Mouse (Mus musculus) midbrain, embryonic 10.5 days (tissue): ENCODE measurements around the gene AC153137.1. TPM values are rescaled to one million over a fixed set of nuclear protein-coding genes. Genes with fewer than 3 reads are reported as not detected.

ENCODE experiments used
- DNase-seq: peaks from one replicate; pipeline ENCODE4 v3.0.0-alpha.2; 2017; ENCODE audit warnings: low spot score
- H3K27ac ChIP-seq: fragments of 300-500 bp; sonication (generic); replicated peaks from 2 replicates; pipeline ENCODE4 v1.5.1; 2016; ENCODE audit warnings: mild to moderate bottlenecking
- H3K27me3 ChIP-seq: fragments of 300-500 bp; sonication (generic); 2 replicates; pipeline ENCODE4 v1.6.1; 2016; ENCODE audit warnings: low read depth, mild to moderate bottlenecking; ENCODE audit not compliant: poor library complexity, severe bottlenecking
- H3K36me3 ChIP-seq: fragments of 300-500 bp; sonication (generic); 2 replicates; pipeline ENCODE4 v1.6.1; 2016; ENCODE audit warnings: mild to moderate bottlenecking, moderate library complexity
- H3K4me1 ChIP-seq: fragments of 300-500 bp; sonication (generic); 2 replicates; pipeline ENCODE4 v1.6.1; 2016
- H3K4me3 ChIP-seq: fragments of 300-500 bp; sonication (generic); 2 replicates; pipeline ENCODE4 v1.5.1; 2016; ENCODE audit warnings: mild to moderate bottlenecking, moderate library complexity
- H3K9me3 ChIP-seq: fragments of 300-500 bp; sonication (generic); replicated peaks from 2 replicates; pipeline ENCODE4 v1.6.1; 2016; ENCODE audit warnings: mild to moderate bottlenecking
- WGBS: fragments of 180-500 bp; shearing (Covaris S2); methylation state at CpG from one replicate; pipeline ENCODE4 v1.1.7; 2016; 5-methylcytosine and 5-hydroxymethylcytosine counted together
- polyA plus RNA-seq: library from polyadenylated mRNA; unstranded; fragments of >200 nt; fragmentation: Nextera tagmentation; extraction: Ambion mirVana; gene quantifications from 2 replicates; pipeline ENCODE4 v1.2.1, GENCODE M21; 2016

Gene AC153137.1
- polyA plus RNA-seq, 1 experiment from 2014 or later = not detected

GRCm38 (mm10) chr1:30940571-30940970 lies 37.2 kb downstream of the AC153137.1 start:
- no peaks in the 10 kb centered on the region for H3K4me1 ChIP-seq
- H3K9me3 ChIP-seq = no peaks in the 10 kb centered on the region
- no peaks in the 10 kb centered on the region for H3K27me3 ChIP-seq
- no peak overlapping the region for H3K27ac ChIP-seq
- H3K4me3 ChIP-seq = no peak overlapping the region
- DNase-seq = no peak
- 86% methylated on average over 3 of the region's 3 CpGs for WGBS
- H3K36me3 ChIP-seq = peaks cover 35% of the 10 kb centered on the region

- WGBS = 82% methylated on average over 7 of the region's 7 CpGs
- Histone ChIP-seq H3K4me1 (no peaks in the 10 kb centered on the region), H3K27me3 (no peaks in the 10 kb centered on the region), H3K27ac (no peak overlapping the region), H3K36me3 (peaks cover 14% of the 10 kb centered on the region), H3K4me3 (no peak overlapping the region), H3K9me3 (no peaks in the 10 kb centered on the region)
- DNase-seq = no peak
Measured at GRCm38 (mm10) chr1:30938392-30938791, 39.4 kb downstream of the AC153137.1 start.

GRCm38 (mm10) chr1:30937396-30937965 lies 40.3 kb downstream of the AC153137.1 start:
- 64% methylated on average over 8 of the region's 8 CpGs for WGBS
- Histone ChIP-seq H3K36me3 (peaks cover 10% of the 10 kb centered on the region), H3K27ac (no peak overlapping the region), H3K4me3 (no peak overlapping the region), H3K27me3 (no peaks in the 10 kb centered on the region), H3K9me3 (no peaks in the 10 kb centered on the region), H3K4me1 (no peaks in the 10 kb centered on the region)
- DNase-seq = no peak

DNA sequence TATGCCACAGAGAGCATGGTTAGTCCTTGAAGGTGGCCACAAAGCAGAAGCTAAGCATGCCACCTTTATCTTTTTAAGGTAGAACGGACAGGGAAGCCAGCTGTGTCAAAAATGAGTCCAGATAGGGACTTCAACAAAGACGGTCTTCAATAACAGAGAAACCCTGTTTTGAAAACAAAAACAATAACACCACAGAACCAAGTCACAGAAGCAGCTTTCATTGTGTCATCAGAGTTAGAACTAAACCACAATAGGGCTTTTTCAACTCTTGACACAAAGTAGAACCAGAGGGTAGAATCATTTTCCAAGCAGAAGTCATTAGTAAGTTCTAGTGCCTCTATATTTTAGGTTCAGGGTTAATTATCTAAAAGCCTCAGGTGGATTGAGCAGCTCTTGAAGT lies 41.3 kb downstream of the AC153137.1 start:
- no peak for DNase-seq
- H3K9me3 ChIP-seq = no peaks in the 10 kb centered on the region
- H3K4me3 ChIP-seq = no peak overlapping the region
- no peaks in the 10 kb centered on the region for H3K4me1 ChIP-seq
- no peak overlapping the region for H3K27ac ChIP-seq
- H3K36me3 ChIP-seq = peaks cover 10% of the 10 kb centered on the region
- H3K27me3 ChIP-seq = no peaks in the 10 kb centered on the region
- WGBS = 86% methylated on average over 2 of the region's 2 CpGs

DNA sequence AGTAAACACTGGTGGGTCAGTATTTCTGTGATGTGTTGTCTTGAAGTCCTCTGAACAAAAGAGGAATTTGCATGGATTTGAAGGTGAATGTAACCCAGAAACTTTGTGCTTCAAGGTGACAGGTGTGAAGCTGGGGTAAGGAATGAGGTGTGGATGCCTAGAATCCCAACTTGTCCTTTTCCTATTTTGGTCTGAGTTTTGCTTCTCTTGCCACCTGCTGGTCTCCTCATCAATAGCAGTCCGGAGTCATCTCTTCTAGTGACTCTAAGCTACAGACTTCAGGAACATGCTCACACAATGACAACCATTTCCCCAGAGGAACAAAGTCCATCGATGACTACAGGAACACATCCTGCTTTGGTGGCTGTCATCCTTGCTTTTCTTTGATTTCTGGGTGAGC lies 46.9 kb downstream of the AC153137.1 start:
- DNase-seq = no peak
- Histone ChIP-seq H3K4me3 (no peak overlapping the region), H3K9me3 (no peaks in the 10 kb centered on the region), H3K27ac (no peak overlapping the region), H3K36me3 (no peaks in the 10 kb centered on the region), H3K27me3 (no peaks in the 10 kb centered on the region), H3K4me1 (no peaks in the 10 kb centered on the region)
- WGBS = 63% methylated on average over 2 of the region's 2 CpGs

DNA sequence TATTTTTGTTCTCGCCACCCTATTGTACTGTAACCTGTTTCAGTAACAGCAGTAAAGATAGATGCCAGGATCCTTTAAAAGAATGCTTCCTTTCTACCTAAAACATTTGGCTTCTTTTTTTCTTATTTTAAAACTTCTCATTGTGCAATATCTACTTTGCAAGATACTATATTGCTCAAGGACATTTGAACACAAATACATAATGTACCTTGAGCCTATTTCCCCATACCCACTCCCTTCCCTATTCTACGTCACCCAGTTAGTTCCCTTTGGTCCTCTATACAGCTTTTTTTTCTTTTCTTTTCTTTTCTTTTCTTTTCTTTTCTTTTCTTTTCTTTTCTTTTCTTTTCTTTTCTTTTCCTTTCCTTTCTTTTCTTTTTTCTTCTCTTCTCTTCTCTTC lies 47.6 kb downstream of the AC153137.1 start:
- Histone ChIP-seq H3K4me1 (no peaks in the 10 kb centered on the region), H3K36me3 (no peaks in the 10 kb centered on the region), H3K4me3 (no peak overlapping the region), H3K27ac (no peak overlapping the region), H3K9me3 (no peaks in the 10 kb centered on the region), H3K27me3 (no peaks in the 10 kb centered on the region)
- WGBS = 90% methylated on average over 2 of the region's 2 CpGs
- DNase-seq = no peak

Other genes starting within 250 kb of the AC153137.1 start
- 28.7 and 31.0 TPM in 2 replicates for gene Phf3, start 104.0 kb downstream of the AC153137.1 start, polyA plus RNA-seq
- not detected in 2 replicates for gene Lgsn, start 198.4 kb upstream of the AC153137.1 start, polyA plus RNA-seq
- gene 4931428L18Rik, start 244.7 kb upstream of the AC153137.1 start, polyA plus RNA-seq = not detected in 2 replicates
- not detected in 2 replicates for gene Pih1d3, start 244.9 kb upstream of the AC153137.1 start, polyA plus RNA-seq